15 mouse cellular contexts compared by ENCODE assay signal in the genomic region with DNA sequence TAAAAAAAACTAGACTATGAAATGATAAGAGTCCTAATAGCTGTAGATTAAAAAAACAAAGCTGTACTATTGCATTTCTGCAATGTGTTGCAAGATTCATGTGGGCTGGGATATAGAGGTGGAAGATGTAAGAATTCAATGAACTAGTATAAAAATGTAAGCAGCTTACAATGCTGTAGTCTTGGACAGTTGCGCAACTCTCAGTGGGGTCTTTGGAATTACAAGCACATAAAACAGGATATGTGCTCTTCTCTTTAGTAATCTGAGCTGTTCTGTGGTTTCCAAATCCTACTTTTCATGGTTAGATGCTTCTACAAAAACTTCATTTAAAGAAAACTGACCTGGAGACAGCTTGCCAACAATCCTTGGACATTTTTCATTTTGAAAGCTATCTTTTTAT.
"Had no signal": no experiment of that assay in that cellular context is flagged by ENCODE, and none has a peak within 500 bp of the region (broad histone marks: within the 10 kb centered on the region; RNA-seq: fewer than 3 reads in every experiment).

No protein-coding gene starts in this region.

- H3K27ac ChIP-seq: kidney, embryonic 15.5 days; limb, embryonic 12.5 days; liver, embryonic 15.5 days; macrophage; midbrain, embryonic 13.5 days; neural tube, embryonic 15.5 days; stomach, postnatal 0 days had no signal

- H3K36me3 ChIP-seq: kidney, embryonic 15.5 days; limb, embryonic 12.5 days; liver, embryonic 15.5 days; midbrain, embryonic 13.5 days; neural tube, embryonic 15.5 days had no signal

- ATAC-seq: midbrain, embryonic 13.5 days had no signal

- H3K4me3 ChIP-seq: kidney, embryonic 15.5 days; limb, embryonic 12.5 days; liver, embryonic 15.5 days; midbrain, embryonic 13.5 days; neural tube, embryonic 15.5 days had no signal

- H3K9me3 ChIP-seq: kidney, embryonic 15.5 days; liver, embryonic 15.5 days; midbrain, embryonic 13.5 days; neural tube, embryonic 15.5 days had no signal

- H3K4me1 ChIP-seq: kidney, embryonic 15.5 days; limb, embryonic 12.5 days; liver, embryonic 15.5 days; midbrain, embryonic 13.5 days; neural tube, embryonic 15.5 days had no signal

- DNase-seq: kidney, adult 18-20 months; kidney, postnatal 14 days; layer of hippocampus, postnatal 36 days; lung, adult 2 months; lung, postnatal 10 days; right cerebral cortex, adult 18-20 months; right cerebral cortex, postnatal 25 days; thymus, postnatal 4 days had no signal

- H3K4me2 ChIP-seq: kidney, embryonic 15.5 days; limb, embryonic 12.5 days; liver, embryonic 15.5 days; midbrain, embryonic 13.5 days; neural tube, embryonic 15.5 days had no signal

- H3K27me3 ChIP-seq: kidney, embryonic 15.5 days; limb, embryonic 12.5 days; liver, embryonic 15.5 days; midbrain, embryonic 13.5 days; neural tube, embryonic 15.5 days had no signal

- H3K9ac ChIP-seq: kidney, embryonic 15.5 days; limb, embryonic 12.5 days; liver, embryonic 15.5 days; midbrain, embryonic 13.5 days; neural tube, embryonic 15.5 days had no signal
